Mouse (Mus musculus) liver, embryonic 13.5 days (tissue): ENCODE measurements around the gene Pou5f1. TPM values are rescaled to one million over a fixed set of nuclear protein-coding genes. Genes with fewer than 3 reads are reported as not detected.
"Not testable (repeated sequence)": the region's sequence is repeated elsewhere in the genome, so short reads cannot be mapped to it uniquely, and the experiment has no call there.

Experiments
- ATAC-seq: fragments of 200-750 bp; cut with Nextera tagmentation; 2 replicates; pipeline ENCODE4 v1.8.0; 2017; ENCODE audit warnings: low read depth, mild to moderate bottlenecking, moderate number of reproducible peaks, moderate library complexity
- DNase-seq: peaks from one replicate; pipeline ENCODE4 v3.0.0; 2022
- H3K27ac ChIP-seq: fragments of 300-500 bp; sonication (generic); 2 replicates; pipeline ENCODE4 v1.5.1; 2015; ENCODE audit warnings: moderate library complexity, mild to moderate bottlenecking, inconsistent platforms
- H3K27me3 ChIP-seq: fragments of 300-500 bp; sonication (generic); 2 replicates; pipeline ENCODE4 v1.6.1; 2015; ENCODE audit warnings: mild to moderate bottlenecking, inconsistent platforms
- H3K36me3 ChIP-seq: fragments of 300-500 bp; sonication (generic); 2 replicates; pipeline ENCODE4 v1.6.1; 2015; ENCODE audit warnings: mild to moderate bottlenecking, inconsistent platforms
- H3K4me1 ChIP-seq: fragments of 300-500 bp; sonication (generic); replicated peaks from 2 replicates; pipeline ENCODE4 v1.6.1; 2015; ENCODE audit warnings: inconsistent platforms
- H3K4me2 ChIP-seq: fragments of 300-500 bp; sonication (generic); 2 replicates; pipeline ENCODE4 v1.6.1; 2015; ENCODE audit warnings: inconsistent platforms, mild to moderate bottlenecking, moderate library complexity
- H3K4me3 ChIP-seq: fragments of 300-500 bp; sonication (generic); replicated peaks from 2 replicates; pipeline ENCODE4 v1.5.1; 2015; ENCODE audit warnings: mild to moderate bottlenecking, inconsistent platforms
- H3K9ac ChIP-seq: fragments of 300-500 bp; sonication (generic); 2 replicates; pipeline ENCODE4 v1.6.1; 2015; ENCODE audit warnings: mild to moderate bottlenecking, inconsistent platforms
- H3K9me3 ChIP-seq: fragments of 300-500 bp; sonication (generic); replicated peaks from 2 replicates; pipeline ENCODE4 v1.6.1; 2016; ENCODE audit warnings: inconsistent platforms
- WGBS: fragments of 180-500 bp; shearing (Covaris S2); methylation state at CpG from one replicate; pipeline ENCODE4 v1.1.7; 2015; ENCODE audit not compliant: insufficient replicate concordance; 5-methylcytosine and 5-hydroxymethylcytosine counted together
- polyA plus RNA-seq: library from polyadenylated mRNA; unstranded; fragments of >200 nt; fragmentation: Nextera tagmentation; extraction: Ambion mirVana; gene quantifications from 2 replicates; pipeline ENCODE4 v1.2.1, GENCODE M21; 2015

Pou5f1 gene
- not detected in 2 replicates for polyA plus RNA-seq

- ATAC-seq: no peak
- Histone ChIP-seq H3K4me3 (no peak within 1 kb of the TSS), H3K4me2 (no peak within 1 kb of the TSS), H3K9ac (no peak within 1 kb of the TSS), H3K4me1 (no peaks in the 10 kb centered on the region), H3K9me3 (no peaks in the 10 kb centered on the region), H3K27me3 (peaks cover 73% of the 10 kb centered on the region), H3K36me3 (no peaks in the 10 kb centered on the region), H3K27ac (no peak within 1 kb of the TSS)
- DNase-seq: no peak
- WGBS: 34% methylated on average over 13 of the region's 13 CpGs
These were observed at the start of gene Pou5f1 for GRCm38 (mm10) chr17:35505776-35506175. TSS of gene Pou5f1 (plus strand) at chr17:35506018.

GRCm38 (mm10) chr17:35458247-35458646, 47.6 kb upstream of the Pou5f1 start:
- H3K36me3 ChIP-seq, ATAC-seq, H3K4me3 ChIP-seq, H3K27me3 ChIP-seq, H3K9me3 ChIP-seq, H3K27ac ChIP-seq, H3K4me2 ChIP-seq, H3K9ac ChIP-seq, DNase-seq, H3K4me1 ChIP-seq: not testable (repeated sequence)
- whole genome bisulfite sequencing: no CpG with 5 or more reads among the region's 1 CpGs

GRCm38 (mm10) chr17:35460513-35461341, 45.1 kb upstream of the Pou5f1 start:
- not testable (repeated sequence) for DNase-seq, H3K9me3 ChIP-seq, H3K4me2 ChIP-seq, H3K4me3 ChIP-seq, H3K9ac ChIP-seq, ATAC-seq, H3K4me1 ChIP-seq, H3K36me3 ChIP-seq, H3K27me3 ChIP-seq, H3K27ac ChIP-seq
- 13% methylated on average over 3 of the region's 9 CpGs for WGBS

GRCm38 (mm10) chr17:35465651-35466050, 40.2 kb upstream of the Pou5f1 start:
- H3K27ac ChIP-seq, H3K4me1 ChIP-seq, H3K4me2 ChIP-seq, H3K36me3 ChIP-seq, H3K4me3 ChIP-seq, ATAC-seq, H3K9ac ChIP-seq, H3K9me3 ChIP-seq, DNase-seq: not testable (repeated sequence)
- peaks cover 23% of the 10 kb centered on the region for H3K27me3 ChIP-seq
- 7% methylated on average over 8 of the region's 8 CpGs for WGBS

GRCm38 (mm10) chr17:35468936-35469335, 36.9 kb upstream of the Pou5f1 start:
- H3K27me3 ChIP-seq: peaks cover 29% of the 10 kb centered on the region
- not testable (repeated sequence) for H3K9me3 ChIP-seq, H3K4me3 ChIP-seq, H3K4me1 ChIP-seq, H3K9ac ChIP-seq, H3K27ac ChIP-seq, H3K4me2 ChIP-seq, H3K36me3 ChIP-seq, DNase-seq, ATAC-seq
- WGBS: 43% methylated on average over 3 of the region's 3 CpGs

GRCm38 (mm10) chr17:35469842-35470751, 35.7 kb upstream of the Pou5f1 start, which contains the start of gene H2-Q10:
TSS of gene H2-Q10 (plus strand) at chr17:35470089.
- H3K27ac ChIP-seq: peak within 1 kb of the TSS; percentile 78
- 3% methylated on average over 69 of the region's 80 CpGs for WGBS
- no peaks in the 10 kb centered on the region for H3K9me3 ChIP-seq
- no peak for DNase-seq
- peak; percentile 83 for ATAC-seq
- H3K4me1 ChIP-seq: no peaks in the 10 kb centered on the region
- peak within 1 kb of the TSS; percentile 49 for H3K4me2 ChIP-seq
- H3K36me3 ChIP-seq: no peaks in the 10 kb centered on the region
- H3K4me3 ChIP-seq: peak within 1 kb of the TSS; percentile 44
- peak within 1 kb of the TSS; percentile 41 for H3K9ac ChIP-seq
- peaks cover 29% of the 10 kb centered on the region for H3K27me3 ChIP-seq

GRCm38 (mm10) chr17:35484066-35484465, 21.8 kb upstream of the Pou5f1 start:
- DNase-seq: no peak
- no peak overlapping the region for H3K4me2 ChIP-seq
- H3K4me1 ChIP-seq: no peaks in the 10 kb centered on the region
- ATAC-seq: no peak
- no peak overlapping the region for H3K27ac ChIP-seq
- H3K9me3 ChIP-seq: no peaks in the 10 kb centered on the region
- no peaks in the 10 kb centered on the region for H3K36me3 ChIP-seq
- 1% methylated on average over 9 of the region's 9 CpGs for WGBS
- H3K27me3 ChIP-seq: 0 out of 2 replicates have a peak, but pooled peaks cover 3% of the 10 kb centered on the region
- H3K9ac ChIP-seq: no peak overlapping the region
- H3K4me3 ChIP-seq: no peak overlapping the region

- Histone ChIP-seq H3K4me3 (no peak overlapping the region), H3K4me2 (no peak overlapping the region), H3K36me3 (no peaks in the 10 kb centered on the region), H3K4me1 (no peaks in the 10 kb centered on the region), H3K27me3 (peaks cover 3% of the 10 kb centered on the region; the same call in 1 of the 2 replicates), H3K9ac (no peak overlapping the region), H3K9me3 (no peaks in the 10 kb centered on the region), H3K27ac (no peak overlapping the region)
- WGBS: 39% methylated on average over 4 of the region's 4 CpGs
- DNase-seq (no peak), ATAC-seq (no peak)
These were observed 20.1 kb upstream of the Pou5f1 start for GRCm38 (mm10) chr17:35485702-35486101.

GRCm38 (mm10) chr17:35486726-35487125, 19.1 kb upstream of the Pou5f1 start:
- no peak for ATAC-seq
- WGBS: 34% methylated on average over 10 of the region's 10 CpGs
- DNase-seq: no peak
- Histone ChIP-seq H3K36me3 (no peaks in the 10 kb centered on the region), H3K4me3 (no peak overlapping the region), H3K27ac (no peak overlapping the region), H3K9me3 (no peaks in the 10 kb centered on the region), H3K9ac (no peak overlapping the region), H3K4me1 (no peaks in the 10 kb centered on the region), H3K4me2 (no peak overlapping the region), H3K27me3 (peaks cover 3% of the 10 kb centered on the region; the same call in 1 of the 2 replicates)

- H3K4me3 ChIP-seq: no peak overlapping the region
- 61% methylated on average over 2 of the region's 2 CpGs for WGBS
- no peak for ATAC-seq
These were observed 17.8 kb upstream of the Pou5f1 start for GRCm38 (mm10) chr17:35488041-35488440.

GRCm38 (mm10) chr17:35490320-35490719, 15.5 kb upstream of the Pou5f1 start:
- no peaks in the 10 kb centered on the region for H3K36me3 ChIP-seq
- H3K4me2 ChIP-seq: no peak overlapping the region
- WGBS: 61% methylated on average over 5 of the region's 5 CpGs

More at GRCm38 (mm10) chr17:35488041-35488440, 17.8 kb upstream of the Pou5f1 start:
- Histone ChIP-seq H3K27ac (no peak overlapping the region), H3K9ac (no peak overlapping the region), H3K9me3 (no peaks in the 10 kb centered on the region), H3K36me3 (no peaks in the 10 kb centered on the region), H3K4me2 (no peak overlapping the region), H3K27me3 (peaks cover 3% of the 10 kb centered on the region; the same call in 1 of the 2 replicates), H3K4me1 (no peaks in the 10 kb centered on the region)
- DNase-seq: no peak

More at GRCm38 (mm10) chr17:35490320-35490719, 15.5 kb upstream of the Pou5f1 start:
- DNase-seq (no peak), ATAC-seq (no peak)
- H3K9ac ChIP-seq: no peak overlapping the region
- no peak overlapping the region for H3K4me3 ChIP-seq
- peaks cover 3% of the 10 kb centered on the region; the same call in 1 of the 2 replicates for H3K27me3 ChIP-seq
- no peaks in the 10 kb centered on the region for H3K4me1 ChIP-seq
- H3K9me3 ChIP-seq: no peaks in the 10 kb centered on the region
- no peak overlapping the region for H3K27ac ChIP-seq
